Mouse (Mus musculus) liver, embryonic 14.5 days (tissue): Measurements from ENCODE around the gene Inafm1. TPM values are rescaled to one million over a fixed set of nuclear protein-coding genes. Genes with fewer than 3 reads are reported as not detected.

Source experiments
- ATAC-seq: fragments of 200-750 bp; cut with Nextera tagmentation; 2 replicates; pipeline ENCODE4 v1.8.0; 2017; ENCODE audit warnings: moderate number of reproducible peaks, mild to moderate bottlenecking, moderate library complexity; ENCODE audit not compliant: insufficient read depth
- DNase-seq, 3 experiments: peaks; one replicate each; pipeline ENCODE4 v3.0.0-alpha.2; 2012 to 2013; ENCODE audit warnings: low read depth in 3 of 3, low spot score in 3 of 3
- H3K27ac ChIP-seq: fragments of 300-500 bp; sonication (generic); 2 replicates; pipeline ENCODE4 v1.5.1; 2014; ENCODE audit warnings: moderate library complexity, mild to moderate bottlenecking, control low read depth, inconsistent platforms
- H3K27me3 ChIP-seq: fragments of 300-500 bp; sonication (generic); 2 replicates; pipeline ENCODE4 v1.6.1; 2014; ENCODE audit warnings: mild to moderate bottlenecking, low read length, moderate library complexity; ENCODE audit not compliant: control insufficient read depth, insufficient read depth
- H3K36me3 ChIP-seq: fragments of 300-500 bp; sonication (generic); replicated peaks from 2 replicates; pipeline ENCODE4 v1.6.1; 2014; ENCODE audit warnings: low read depth; ENCODE audit not compliant: control insufficient read depth, insufficient read depth
- H3K4me1 ChIP-seq, 2 experiments: fragments of 200-500 bp in 1 of 2; fragments of 300-500 bp in 1 of 2; sonication (generic) in 1 of 2; replicated peaks; 2 replicates each; pipeline ENCODE4 v1.6.1; 2012 to 2014; ENCODE audit warnings: antibody characterized with exemption in 1 of 2, inconsistent platforms in 1 of 2, low read length in 1 of 2; ENCODE audit not compliant: control insufficient read depth in 2 of 2, insufficient read depth in 2 of 2
- H3K4me2 ChIP-seq: fragments of 300-500 bp; sonication (generic); 2 replicates; pipeline ENCODE4 v1.6.1; 2014; ENCODE audit warnings: low read depth, mild to moderate bottlenecking, control low read depth, moderate library complexity
- H3K4me3 ChIP-seq, 2 experiments: fragments of 200-500 bp in 1 of 2; fragments of 300-500 bp in 1 of 2; sonication (generic) in 1 of 2; 2 replicates each; pipeline ENCODE4 v1.5.1; 2012 to 2014; ENCODE audit warnings: low read depth in 2 of 2, low read length in 2 of 2, mild to moderate bottlenecking in 2 of 2, control low read depth in 1 of 2, inconsistent platforms in 1 of 2, moderate library complexity in 1 of 2; ENCODE audit not compliant: insufficient read depth in 1 of 2
- H3K9ac ChIP-seq: fragments of 300-500 bp; sonication (generic); replicated peaks from 2 replicates; pipeline ENCODE4 v1.6.1; 2014; ENCODE audit warnings: mild to moderate bottlenecking, control low read depth, moderate library complexity
- H3K9me3 ChIP-seq: fragments of 300-500 bp; sonication (generic); 2 replicates; pipeline ENCODE4 v1.6.1; 2016; ENCODE audit warnings: low read length, mixed read lengths; ENCODE audit not compliant: control insufficient read depth
- CTCF ChIP-seq: IDR thresholded peaks from 2 replicates; pipeline ENCODE4 v1.5.1; 2016; ENCODE audit warnings: antibody characterized with exemption, low read depth, control low read depth
- EP300 ChIP-seq: IDR thresholded peaks from 2 replicates; pipeline ENCODE4 v1.6.1; 2016; ENCODE audit warnings: antibody characterized with exemption, low read depth
- WGBS: fragments of 180-500 bp; shearing (Covaris S2); extraction: QIAGEN DNeasy Blood & Tissue Kit; methylation state at CpG from one replicate; pipeline ENCODE4 v1.1.7; 2014; ENCODE audit not compliant: insufficient replicate concordance; 5-methylcytosine and 5-hydroxymethylcytosine counted together
- polyA plus RNA-seq, 2 experiments: library from polyadenylated mRNA; depleted of rRNA in 1 of 2; stranded (reverse) in 1 of 2; unstranded in 1 of 2; fragments of >200 nt; fragmentation: Nextera tagmentation in 1 of 2; extraction: Ambion mirVana in 1 of 2; gene quantifications; 2 replicates each; pipeline versions ENCODE4 v1.2.1 to v1.2.3; 2012 to 2014

Inafm1 gene
- polyA plus RNA-seq, 2 experiments, result 3.5 to 7.9 TPM

DNA sequence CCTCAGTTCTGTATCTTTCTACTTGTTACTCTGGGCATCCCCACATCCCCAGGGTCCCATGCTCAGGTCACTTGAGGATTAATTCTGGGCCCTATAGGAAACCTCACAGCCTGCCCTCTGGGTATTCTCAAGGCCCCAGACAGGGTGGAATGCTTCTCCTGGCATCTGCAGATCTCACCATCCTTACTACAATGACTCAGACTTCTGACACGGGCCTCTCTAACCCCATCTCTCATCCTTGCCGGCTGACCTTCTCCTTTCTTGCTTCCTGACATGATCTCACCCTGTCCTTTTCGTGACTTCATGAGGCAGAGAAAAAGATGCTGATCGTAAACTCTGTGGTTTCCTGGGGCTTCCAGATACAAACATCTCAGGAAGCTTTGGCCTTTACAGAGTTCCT, 19.2 kb downstream of the Inafm1 start:
- no peaks in the 10 kb centered on the region for H3K36me3 ChIP-seq
- TF ChIP-seq CTCF, result no peak
- no peak for TF ChIP-seq EP300
- H3K4me1 ChIP-seq, result peaks cover 0 to 5% of the 10 kb centered on the region in 2 experiments; a peak in 1 of 4 replicates
- WGBS, result 17% methylated on average over 4 of the region's 4 CpGs
- no peak overlapping the region for H3K4me3 ChIP-seq
- DNase-seq (no peak), ATAC-seq (no peak)
- H3K9ac ChIP-seq, result no peak overlapping the region
- H3K27ac ChIP-seq, result no peak overlapping the region
- no peak overlapping the region for H3K4me2 ChIP-seq
- H3K9me3 ChIP-seq, result no peaks in the 10 kb centered on the region
- no peaks in the 10 kb centered on the region for H3K27me3 ChIP-seq

DNA sequence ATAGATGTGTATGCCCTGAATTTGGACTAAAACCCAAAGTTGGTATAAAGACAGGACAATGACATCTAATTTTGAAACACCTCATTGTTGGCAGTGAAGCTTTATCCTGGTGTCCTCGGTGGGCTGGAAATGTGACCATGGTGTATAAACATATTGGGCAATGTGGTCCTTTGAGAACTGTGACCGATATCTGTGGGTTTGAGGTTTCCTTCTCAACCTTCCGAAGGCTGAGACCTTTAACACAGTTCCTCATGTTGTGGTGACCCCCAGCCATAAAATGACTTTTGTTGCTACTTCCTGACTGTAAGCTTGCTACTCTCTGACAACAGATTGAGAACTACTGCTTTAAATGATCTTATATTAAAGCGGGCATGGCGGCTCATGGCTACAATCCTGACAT, 22.7 kb downstream of the Inafm1 start:
- no peak for ATAC-seq
- WGBS, result 13% methylated on average over 5 of the region's 5 CpGs
- Histone ChIP-seq H3K27ac (no peak overlapping the region), H3K4me2 (no peak overlapping the region), H3K27me3 (no peaks in the 10 kb centered on the region), H3K36me3 (no peaks in the 10 kb centered on the region), H3K4me1 (peaks cover 0 to 5% of the 10 kb centered on the region in 2 experiments; a peak in 1 of 4 replicates), H3K4me3 (no peak overlapping the region), H3K9ac (no peak overlapping the region), H3K9me3 (no peaks in the 10 kb centered on the region)
- no peak for TF ChIP-seq EP300
- no peak for DNase-seq

DNA sequence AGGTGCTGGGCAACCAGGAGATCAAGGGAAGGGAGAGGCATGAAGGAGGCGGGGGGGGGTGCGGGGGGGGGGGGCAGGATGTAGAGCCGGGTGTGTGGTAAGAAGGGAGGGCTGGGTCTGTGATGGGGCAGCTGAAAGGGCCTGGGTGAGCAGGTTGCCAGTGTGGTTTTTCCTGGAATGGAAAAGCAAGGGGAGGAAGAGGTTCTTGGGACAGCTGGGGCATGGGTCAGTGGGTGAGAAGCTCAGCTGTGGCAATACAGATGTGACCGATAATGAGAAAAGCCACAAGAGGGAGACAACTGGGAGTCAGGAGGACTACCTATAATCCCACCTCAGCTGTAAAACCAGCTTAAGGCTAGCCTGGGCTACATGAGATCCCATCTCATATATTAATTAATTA, 27.5 kb downstream of the Inafm1 start:
- Histone ChIP-seq H3K36me3 (no peaks in the 10 kb centered on the region), H3K4me2 (no peak overlapping the region), H3K4me1 (peaks cover 19 to 34% of the 10 kb centered on the region in 2 experiments), H3K9me3 (no peaks in the 10 kb centered on the region), H3K4me3 (no peak overlapping the region), H3K9ac (no peak overlapping the region), H3K27me3 (no peaks in the 10 kb centered on the region), H3K27ac (no peak overlapping the region)
- ATAC-seq (no peak), DNase-seq (no peak)
- TF ChIP-seq EP300 (no peak), CTCF (0 out of 2 replicates have a peak, but pooled peaks have one; percentile 5)
- WGBS, result 10% methylated on average over 2 of the region's 4 CpGs

DNA sequence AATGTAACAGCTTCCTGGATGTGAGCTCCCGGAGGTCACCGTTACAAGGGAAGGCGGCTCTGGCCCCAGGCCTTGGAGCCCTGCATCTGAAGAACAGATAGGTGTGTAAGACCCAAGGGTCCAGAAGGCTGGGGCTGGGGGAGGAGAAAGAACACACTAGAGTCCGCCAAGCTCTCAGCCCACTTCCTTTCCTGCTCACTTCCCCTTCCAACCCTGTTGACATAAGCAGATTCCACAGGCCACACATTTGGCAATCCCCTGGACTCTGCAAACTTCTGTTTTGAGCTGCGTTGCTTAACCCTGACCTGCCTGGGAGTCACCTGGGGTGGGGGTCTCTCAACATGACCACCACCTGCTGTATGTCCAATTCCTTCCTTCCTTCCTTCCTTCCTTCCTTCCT, 29.4 kb downstream of the Inafm1 start, which contains the start of gene C5ar2:
TSS of gene C5ar2 (minus strand) at position 88 of the 400 bp plus-strand sequence.
- Histone ChIP-seq H3K4me2 (no peak within 1 kb of the TSS), H3K4me1 (peaks cover 28 to 48% of the 10 kb centered on the region in 2 experiments), H3K27me3 (no peaks in the 10 kb centered on the region), H3K9ac (no peak within 1 kb of the TSS), H3K9me3 (no peaks in the 10 kb centered on the region), H3K4me3 (no peak within 1 kb of the TSS), H3K36me3 (no peaks in the 10 kb centered on the region), H3K27ac (no peak within 1 kb of the TSS)
- no peak for DNase-seq
- 40% methylated on average over 5 of the region's 5 CpGs for WGBS
- no peak for ATAC-seq
- TF ChIP-seq CTCF, result no peak
- no peak for TF ChIP-seq EP300

DNA sequence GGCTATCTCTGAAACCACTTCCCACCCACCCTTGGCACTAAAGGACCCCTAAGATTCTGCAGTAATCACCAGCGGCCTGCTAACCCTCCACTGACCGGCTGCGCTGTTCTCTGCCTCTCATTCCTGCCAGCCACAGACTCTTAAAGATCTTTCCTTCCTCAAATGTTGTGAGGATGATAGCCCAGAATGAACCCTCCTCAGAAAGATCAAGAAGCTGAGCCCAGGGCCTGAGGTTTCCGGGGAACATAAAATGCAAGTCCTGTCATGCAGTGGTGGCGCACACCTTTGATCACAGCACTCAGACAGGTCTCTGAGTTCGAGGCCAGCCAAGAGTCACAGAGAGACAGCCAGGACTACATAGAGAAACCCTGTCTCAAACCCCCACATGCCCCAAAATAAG, 31.2 kb downstream of the Inafm1 start:
- Histone ChIP-seq H3K4me3 (no peak overlapping the region), H3K27ac (no peak overlapping the region; the same call in 1 of the 2 replicates), H3K27me3 (no peaks in the 10 kb centered on the region), H3K36me3 (no peaks in the 10 kb centered on the region), H3K4me2 (peak overlapping the region; percentile 75), H3K9me3 (no peaks in the 10 kb centered on the region), H3K4me1 (peaks cover 28 to 48% of the 10 kb centered on the region in 2 experiments), H3K9ac (peak overlapping the region; percentile 40)
- ATAC-seq, result no peak
- TF ChIP-seq CTCF (no peak), EP300 (no peak)
- no peak for DNase-seq
- 26% methylated on average over 6 of the region's 6 CpGs for WGBS
